Mouse (Mus musculus): Measurements from ENCODE around the gene Dbil5. TPM values are rescaled to one million over a fixed set of nuclear protein-coding genes. Genes with fewer than 3 reads are reported as not detected.
A peak's percentile ranks its signal among the peaks of the same experiment; 100 is the strongest.

Dbil5 gene
- polyA plus RNA-seq, 1 experiment from 2014 or later, result 1.1 TPM

- no peak overlapping the region for H3K4me2 ChIP-seq (ENCODE audit: low read depth, low read length)
- H3K4me1 ChIP-seq (ENCODE audit: control insufficient read depth, insufficient read depth, low read length), result peaks cover 9% of the 10 kb centered on the region; the same call in 1 of the 2 replicates
- H3K9me3 ChIP-seq (ENCODE audit: control insufficient read depth, low read length), result no peaks in the 10 kb centered on the region
- H3K9ac ChIP-seq (ENCODE audit: low read depth, low read length), result no peak overlapping the region
- WGBS, result 57% methylated on average over 3 of the region's 3 CpGs
- H3K27me3 ChIP-seq (replicated peaks; ENCODE audit: control insufficient read depth, insufficient read depth, low read length), result no peaks in the 10 kb centered on the region
- H3K4me3 ChIP-seq (ENCODE audit: low read length), result no peak overlapping the region
- H3K36me3 ChIP-seq (ENCODE audit: control insufficient read depth, insufficient read depth, low read length), result no peaks in the 10 kb centered on the region
- no peak overlapping the region for H3K27ac ChIP-seq (ENCODE audit: low read length)
- no peak for ATAC-seq
Measured at GRCm38 (mm10) chr11:76252036-76252435, 34.6 kb downstream of the Dbil5 start.

GRCm38 (mm10) chr11:76253145-76253917 lies 35.9 kb downstream of the Dbil5 start:
- Histone ChIP-seq H3K9me3 (ENCODE audit: control insufficient read depth, low read length) (no peaks in the 10 kb centered on the region), H3K36me3 (ENCODE audit: control insufficient read depth, insufficient read depth, low read length) (no peaks in the 10 kb centered on the region), H3K4me1 (ENCODE audit: control insufficient read depth, insufficient read depth, low read length) (peaks cover 9% of the 10 kb centered on the region; the same call in 1 of the 2 replicates), H3K27me3 (replicated peaks; ENCODE audit: control insufficient read depth, insufficient read depth, low read length) (no peaks in the 10 kb centered on the region), H3K9ac (ENCODE audit: low read depth, low read length) (0 out of 2 replicates have a peak overlapping the region, but pooled peaks have one; percentile 5), H3K27ac (ENCODE audit: low read length) (0 out of 2 replicates have a peak overlapping the region, but pooled peaks have one; percentile 5), H3K4me2 (ENCODE audit: low read depth, low read length) (no peak overlapping the region), H3K4me3 (ENCODE audit: low read length) (no peak overlapping the region)
- 42% methylated on average over 5 of the region's 5 CpGs for WGBS
- ATAC-seq, result peak; percentile 83

- Histone ChIP-seq H3K27ac (ENCODE audit: low read length) (peak overlapping the region; percentile 29; the same call in 1 of the 2 replicates), H3K9me3 (ENCODE audit: control insufficient read depth, low read length) (no peaks in the 10 kb centered on the region), H3K4me2 (ENCODE audit: low read depth, low read length) (no peak overlapping the region), H3K36me3 (ENCODE audit: control insufficient read depth, insufficient read depth, low read length) (no peaks in the 10 kb centered on the region), H3K27me3 (replicated peaks; ENCODE audit: control insufficient read depth, insufficient read depth, low read length) (no peaks in the 10 kb centered on the region), H3K4me3 (ENCODE audit: low read length) (no peak overlapping the region), H3K4me1 (ENCODE audit: control insufficient read depth, insufficient read depth, low read length) (peaks cover 9% of the 10 kb centered on the region; the same call in 1 of the 2 replicates), H3K9ac (ENCODE audit: low read depth, low read length) (0 out of 2 replicates have a peak overlapping the region, but pooled peaks have one; percentile 5)
- 67% methylated on average over 4 of the region's 4 CpGs for WGBS
- ATAC-seq, result peak; percentile 47; the same call in 1 of the 2 replicates
Measured at GRCm38 (mm10) chr11:76253918-76254264, 36.5 kb downstream of the Dbil5 start.

GRCm38 (mm10) chr11:76255431-76256001 lies 38.1 kb downstream of the Dbil5 start:
- Histone ChIP-seq H3K4me1 (ENCODE audit: control insufficient read depth, insufficient read depth, low read length) (peaks cover 9% of the 10 kb centered on the region; the same call in 1 of the 2 replicates), H3K4me3 (ENCODE audit: low read length) (no peak overlapping the region), H3K36me3 (ENCODE audit: control insufficient read depth, insufficient read depth, low read length) (no peaks in the 10 kb centered on the region), H3K4me2 (ENCODE audit: low read depth, low read length) (no peak overlapping the region), H3K9me3 (ENCODE audit: control insufficient read depth, low read length) (no peaks in the 10 kb centered on the region), H3K27me3 (replicated peaks; ENCODE audit: control insufficient read depth, insufficient read depth, low read length) (no peaks in the 10 kb centered on the region), H3K27ac (ENCODE audit: low read length) (no peak overlapping the region), H3K9ac (ENCODE audit: low read depth, low read length) (no peak overlapping the region)
- WGBS, result 67% methylated on average over 4 of the region's 4 CpGs
- ATAC-seq, result no peak

GRCm38 (mm10) chr11:76256129-76256528 lies 38.7 kb downstream of the Dbil5 start:
- H3K4me2 ChIP-seq (ENCODE audit: low read depth, low read length), result no peak overlapping the region
- H3K4me3 ChIP-seq (ENCODE audit: low read length), result no peak overlapping the region
- peaks cover 9% of the 10 kb centered on the region; the same call in 1 of the 2 replicates for H3K4me1 ChIP-seq (ENCODE audit: control insufficient read depth, insufficient read depth, low read length)
- ATAC-seq, result no peak
- 0 out of 2 replicates have a peak overlapping the region, but pooled peaks have one; percentile 14 for H3K9ac ChIP-seq (ENCODE audit: low read depth, low read length)
- no peaks in the 10 kb centered on the region for H3K36me3 ChIP-seq (ENCODE audit: control insufficient read depth, insufficient read depth, low read length)
- no peak overlapping the region for H3K27ac ChIP-seq (ENCODE audit: low read length)
- no peaks in the 10 kb centered on the region for H3K27me3 ChIP-seq (replicated peaks; ENCODE audit: control insufficient read depth, insufficient read depth, low read length)
- WGBS, result 43% methylated on average over 5 of the region's 5 CpGs
- no peaks in the 10 kb centered on the region for H3K9me3 ChIP-seq (ENCODE audit: control insufficient read depth, low read length)

GRCm38 (mm10) chr11:76257386-76257785 lies 40.0 kb downstream of the Dbil5 start:
- Histone ChIP-seq H3K36me3 (ENCODE audit: control insufficient read depth, insufficient read depth, low read length) (peaks cover 6% of the 10 kb centered on the region; the same call in 1 of the 2 replicates), H3K27ac (ENCODE audit: low read length) (no peak overlapping the region), H3K4me3 (ENCODE audit: low read length) (no peak overlapping the region), H3K4me1 (ENCODE audit: control insufficient read depth, insufficient read depth, low read length) (peaks cover 9% of the 10 kb centered on the region; the same call in 1 of the 2 replicates), H3K27me3 (replicated peaks; ENCODE audit: control insufficient read depth, insufficient read depth, low read length) (no peaks in the 10 kb centered on the region), H3K9ac (ENCODE audit: low read depth, low read length) (no peak overlapping the region), H3K9me3 (ENCODE audit: control insufficient read depth, low read length) (no peaks in the 10 kb centered on the region), H3K4me2 (ENCODE audit: low read depth, low read length) (no peak overlapping the region)
- WGBS, result 81% methylated on average over 4 of the region's 4 CpGs
- no peak for ATAC-seq

- Histone ChIP-seq H3K27me3 (replicated peaks; ENCODE audit: control insufficient read depth, insufficient read depth, low read length) (no peaks in the 10 kb centered on the region), H3K4me1 (ENCODE audit: control insufficient read depth, insufficient read depth, low read length) (peaks cover 6% of the 10 kb centered on the region; the same call in 1 of the 2 replicates), H3K27ac (ENCODE audit: low read length) (no peak overlapping the region), H3K9ac (ENCODE audit: low read depth, low read length) (no peak overlapping the region), H3K4me2 (ENCODE audit: low read depth, low read length) (no peak overlapping the region), H3K4me3 (ENCODE audit: low read length) (no peak overlapping the region), H3K9me3 (ENCODE audit: control insufficient read depth, low read length) (no peaks in the 10 kb centered on the region), H3K36me3 (ENCODE audit: control insufficient read depth, insufficient read depth, low read length) (peaks cover 6% of the 10 kb centered on the region; the same call in 1 of the 2 replicates)
- WGBS, result 77% methylated on average over 6 of the region's 6 CpGs
- no peak for ATAC-seq
Measured at GRCm38 (mm10) chr11:76258511-76258910, 41.1 kb downstream of the Dbil5 start.

- Histone ChIP-seq H3K4me2 (ENCODE audit: low read depth, low read length) (no peak overlapping the region), H3K4me3 (ENCODE audit: low read length) (no peak overlapping the region), H3K27ac (ENCODE audit: low read length) (no peak overlapping the region), H3K27me3 (replicated peaks; ENCODE audit: control insufficient read depth, insufficient read depth, low read length) (no peaks in the 10 kb centered on the region), H3K9ac (ENCODE audit: low read depth, low read length) (0 out of 2 replicates have a peak overlapping the region, but pooled peaks have one; percentile 16), H3K9me3 (ENCODE audit: control insufficient read depth, low read length) (no peaks in the 10 kb centered on the region), H3K36me3 (ENCODE audit: control insufficient read depth, insufficient read depth, low read length) (peaks cover 6% of the 10 kb centered on the region; the same call in 1 of the 2 replicates), H3K4me1 (ENCODE audit: control insufficient read depth, insufficient read depth, low read length) (no peaks in the 10 kb centered on the region)
- ATAC-seq, result no peak
- WGBS, result 65% methylated on average over 10 of the region's 10 CpGs
Measured at GRCm38 (mm10) chr11:76260208-76261050, 43.0 kb downstream of the Dbil5 start.

GRCm38 (mm10) chr11:76261224-76261623 lies 43.8 kb downstream of the Dbil5 start:
- 77% methylated on average over 12 of the region's 12 CpGs for WGBS
- H3K36me3 ChIP-seq (ENCODE audit: control insufficient read depth, insufficient read depth, low read length), result peaks cover 6% of the 10 kb centered on the region; the same call in 1 of the 2 replicates
- H3K9ac ChIP-seq (ENCODE audit: low read depth, low read length), result 0 out of 2 replicates have a peak overlapping the region, but pooled peaks have one; percentile 16
- H3K4me1 ChIP-seq (ENCODE audit: control insufficient read depth, insufficient read depth, low read length), result no peaks in the 10 kb centered on the region
- H3K27me3 ChIP-seq (replicated peaks; ENCODE audit: control insufficient read depth, insufficient read depth, low read length), result no peaks in the 10 kb centered on the region
- no peak for ATAC-seq
- no peak overlapping the region for H3K4me2 ChIP-seq (ENCODE audit: low read depth, low read length)
- H3K27ac ChIP-seq (ENCODE audit: low read length), result no peak overlapping the region
- no peaks in the 10 kb centered on the region for H3K9me3 ChIP-seq (ENCODE audit: control insufficient read depth, low read length)
- H3K4me3 ChIP-seq (ENCODE audit: low read length), result no peak overlapping the region
